Mouse (Mus musculus) limb, embryonic 12.5 days (tissue): Measurements from ENCODE around the gene Dio3. TPM values are rescaled to one million over a fixed set of nuclear protein-coding genes. Genes with fewer than 3 reads are reported as not detected.

Experiments used
- ATAC-seq: fragments of 200-750 bp; cut with Nextera tagmentation; 2 replicates; pipeline ENCODE4 v1.8.0; 2017; ENCODE audit warnings: low read depth, moderate TSS enrichment; ENCODE audit not compliant: insufficient number of reproducible peaks, insufficient read depth, low FRiP score, low TSS enrichment
- H3K27ac ChIP-seq: fragments of 300-500 bp; sonication (generic); 2 replicates; pipeline ENCODE4 v1.5.1; 2016; ENCODE audit warnings: mild to moderate bottlenecking, moderate library complexity
- H3K27me3 ChIP-seq: fragments of 300-500 bp; sonication (generic); 2 replicates; pipeline ENCODE4 v1.6.1; 2016; ENCODE audit warnings: mild to moderate bottlenecking, moderate library complexity
- H3K36me3 ChIP-seq: fragments of 300-500 bp; sonication (generic); 2 replicates; pipeline ENCODE4 v1.6.1; 2016; ENCODE audit warnings: mild to moderate bottlenecking, moderate library complexity
- H3K4me1 ChIP-seq: fragments of 300-500 bp; sonication (generic); replicated peaks from 2 replicates; pipeline ENCODE4 v1.6.1; 2016
- H3K4me2 ChIP-seq: fragments of 300-500 bp; sonication (generic); 2 replicates; pipeline ENCODE4 v1.6.1; 2016; ENCODE audit warnings: mild to moderate bottlenecking, moderate library complexity
- H3K4me3 ChIP-seq: fragments of 300-500 bp; sonication (generic); replicated peaks from 2 replicates; pipeline ENCODE4 v1.5.1; 2016; ENCODE audit warnings: mild to moderate bottlenecking
- H3K9ac ChIP-seq: fragments of 300-500 bp; sonication (generic); replicated peaks from 2 replicates; pipeline ENCODE4 v1.6.1; 2016; ENCODE audit warnings: mild to moderate bottlenecking, moderate library complexity
- H3K9me3 ChIP-seq: fragments of 300-500 bp; sonication (generic); 2 replicates; pipeline ENCODE4 v1.6.1; 2016; ENCODE audit warnings: mild to moderate bottlenecking, moderate library complexity
- WGBS: fragments of 180-500 bp; shearing (Covaris S2); methylation state at CpG from one replicate; pipeline ENCODE4 v1.1.7; 2016; 5-methylcytosine and 5-hydroxymethylcytosine counted together
- microRNA-seq: library from miRNA; unstranded; fragments of <30 nt; microRNA quantifications from one replicate; pipeline ENCODE4, GENCODE M21; 2017
- polyA plus RNA-seq: library from polyadenylated mRNA; unstranded; fragments of >200 nt; fragmentation: Nextera tagmentation; extraction: Ambion mirVana; gene quantifications from 2 replicates; pipeline ENCODE4 v1.2.1, GENCODE M21; 2016

The Dio3 gene
- polyA plus RNA-seq, 1 experiment from 2014 or later, result 0.85 TPM

GRCm38 (mm10) chr12:110319696-110320095 is 40.8 kb downstream of the Dio3 start:
- no peak for ATAC-seq
- Histone ChIP-seq H3K36me3 (no peaks in the 10 kb centered on the region), H3K4me1 (no peaks in the 10 kb centered on the region), H3K9me3 (peaks cover 20% of the 10 kb centered on the region; the same call in 1 of the 2 replicates), H3K4me3 (no peak overlapping the region), H3K9ac (no peak overlapping the region), H3K27me3 (no peaks in the 10 kb centered on the region), H3K4me2 (no peak overlapping the region), H3K27ac (no peak overlapping the region)
- 91% methylated on average over 27 of the region's 27 CpGs for WGBS

Small RNA genes within 50 kb of the gene (microRNA-seq; reads per million reads assigned to microRNA genes)
- 20.5 reads per million, percentile 33 among the genes with 10 or more reads in this experiment for gene Mir1247

Other genes with a start within 250 kb of the Dio3 start
- 147 and 153 TPM in 2 replicates for gene Ppp2r5c, start 168.1 kb downstream of the Dio3 start, polyA plus RNA-seq